Mouse (Mus musculus): ENCODE results near the gene 1110051M20Rik.

- no peak for TF ChIP-seq CTCF (IDR thresholded peaks at IDR 0.05; ENCODE audit: borderline replicate concordance, insufficient read depth, low read depth, low read length)
- TF ChIP-seq POLR2A (IDR thresholded peaks at IDR 0.05; ENCODE audit: borderline replicate concordance, insufficient read depth, low read length), result no peak
Measured at GRCm38 (mm10) chr2:91258830-91259229, 185.7 kb downstream of the 1110051M20Rik start.

Data from cerebellum, adult 2 months (tissue).